Mouse (Mus musculus) kidney, embryonic 16.5 days (tissue): ENCODE data around the gene Slmap. TPM values are rescaled to one million over a fixed set of nuclear protein-coding genes. Genes with fewer than 3 reads are reported as not detected.
"Not testable (repeated sequence)": the region's sequence is repeated elsewhere in the genome, so short reads cannot be mapped to it uniquely, and the experiment has no call there.

Source experiments
- ATAC-seq: fragments of 200-750 bp; cut with Nextera tagmentation; 2 replicates; pipeline ENCODE4 v1.8.0; 2017; ENCODE audit warnings: moderate TSS enrichment; ENCODE audit not compliant: low FRiP score, low TSS enrichment
- H3K27ac ChIP-seq: fragments of 300-500 bp; sonication (generic); 2 replicates; pipeline ENCODE4 v1.5.1; 2014; ENCODE audit warnings: low read length
- H3K27me3 ChIP-seq: fragments of 300-500 bp; sonication (generic); 2 replicates; pipeline ENCODE4 v1.6.1; 2014; ENCODE audit warnings: low read length, control low read depth, mixed read lengths; ENCODE audit not compliant: insufficient read depth
- H3K36me3 ChIP-seq: fragments of 300-500 bp; sonication (generic); 2 replicates; pipeline ENCODE4 v1.6.1; 2014; ENCODE audit warnings: low read length, control low read depth, mixed read lengths; ENCODE audit not compliant: insufficient read depth
- H3K4me1 ChIP-seq: fragments of 300-500 bp; sonication (generic); 2 replicates; pipeline ENCODE4 v1.6.1; 2014; ENCODE audit warnings: low read length, control low read depth, mixed read lengths; ENCODE audit not compliant: insufficient read depth
- H3K4me2 ChIP-seq: fragments of 300-500 bp; sonication (generic); replicated peaks from 2 replicates; pipeline ENCODE4 v1.6.1; 2014; ENCODE audit warnings: low read depth, low read length
- H3K4me3 ChIP-seq: fragments of 300-500 bp; sonication (generic); 2 replicates; pipeline ENCODE4 v1.5.1; 2014; ENCODE audit warnings: mild to moderate bottlenecking, low read length
- H3K9ac ChIP-seq: fragments of 300-500 bp; sonication (generic); replicated peaks from 2 replicates; pipeline ENCODE4 v1.6.1; 2014; ENCODE audit warnings: low read length
- H3K9me3 ChIP-seq: fragments of 300-500 bp; sonication (generic); 2 replicates; pipeline ENCODE4 v1.6.1; 2016; ENCODE audit warnings: low read length, control low read depth
- WGBS: fragments of 180-500 bp; shearing (Covaris S2); extraction: QIAGEN DNeasy Blood & Tissue Kit; methylation state at CpG from one replicate; pipeline ENCODE4 v1.1.7; 2014; 5-methylcytosine and 5-hydroxymethylcytosine counted together
- polyA plus RNA-seq: library from polyadenylated mRNA; unstranded; fragments of >200 nt; fragmentation: Nextera tagmentation; extraction: Ambion mirVana; gene quantifications from 2 replicates; pipeline ENCODE4 v1.2.1, GENCODE M21; 2015

The Slmap gene
- polyA plus RNA-seq: 18.0 and 18.4 TPM in 2 replicates

DNA sequence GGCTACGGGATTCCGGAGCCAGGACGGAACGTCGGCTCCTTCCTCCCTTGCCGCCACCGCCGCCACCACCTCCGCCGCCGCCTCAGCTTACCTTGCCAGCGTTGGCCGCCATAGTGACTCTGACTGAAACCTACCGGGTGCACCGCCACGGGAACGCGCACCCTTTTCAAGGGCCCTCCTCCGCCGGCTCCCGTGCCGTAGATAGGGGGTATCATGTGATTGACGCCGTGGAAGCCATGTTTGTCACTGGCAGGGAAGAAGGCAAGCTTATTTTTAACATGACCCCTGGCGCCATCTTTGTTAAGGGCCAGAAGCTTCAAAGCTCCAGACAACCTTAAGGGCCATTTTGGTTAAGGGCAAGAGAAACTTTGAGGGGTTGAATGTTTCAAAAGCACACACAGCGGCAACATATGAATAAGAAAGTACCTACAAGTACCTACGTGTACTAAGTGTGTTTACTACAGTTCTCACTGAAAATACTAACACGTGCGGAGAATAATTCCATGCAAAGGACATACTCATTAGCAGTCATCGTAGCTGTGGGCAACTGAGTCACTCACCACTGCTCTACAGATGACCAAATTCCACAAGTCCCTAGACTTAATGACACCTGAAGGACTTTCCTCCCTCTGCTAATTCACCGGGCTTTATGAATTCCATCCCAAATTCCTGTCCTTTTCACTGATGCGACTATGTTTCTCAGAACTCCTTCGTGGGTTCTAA lies at the start of gene Slmap:
TSS of gene Slmap (minus strand) at position 175 of the 723 bp plus-strand sequence.
- peak within 1 kb of the TSS; percentile 88 for H3K27ac ChIP-seq
- ATAC-seq: peak; percentile 96
- H3K4me3 ChIP-seq: peak within 1 kb of the TSS; percentile 94
- H3K4me2 ChIP-seq: peak within 1 kb of the TSS; percentile 81
- 12% methylated on average over 33 of the region's 33 CpGs for WGBS
- 0 out of 2 replicates have a peak, but pooled peaks cover 2% of the 10 kb centered on the region for H3K36me3 ChIP-seq
- no peaks in the 10 kb centered on the region for H3K27me3 ChIP-seq
- no peaks in the 10 kb centered on the region for H3K9me3 ChIP-seq
- H3K4me1 ChIP-seq: peaks cover 27% of the 10 kb centered on the region
- H3K9ac ChIP-seq: peak within 1 kb of the TSS; percentile 94

DNA sequence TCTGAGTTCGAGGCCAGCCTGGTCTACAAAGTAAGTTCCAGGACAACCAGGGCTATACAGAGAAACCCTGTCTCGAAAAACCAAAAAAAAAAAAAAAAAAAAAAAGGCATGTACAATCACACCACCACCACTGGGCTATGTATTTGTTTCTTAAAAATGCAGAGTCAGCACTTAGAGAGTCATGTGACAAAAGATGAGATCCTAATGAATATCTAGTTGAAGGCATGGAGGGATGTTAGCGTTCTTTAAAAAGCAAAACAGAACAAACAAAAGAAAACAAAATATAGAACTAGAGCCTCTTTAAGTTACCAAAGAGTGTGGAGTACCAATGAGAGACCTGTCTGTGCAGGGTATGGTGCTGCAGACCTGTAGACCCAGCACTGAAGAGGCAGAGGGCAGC lies 48.9 kb upstream of the Slmap start:
- H3K4me1 ChIP-seq: peaks cover 15% of the 10 kb centered on the region
- H3K27ac ChIP-seq: no peak overlapping the region
- ATAC-seq: no peak
- H3K4me3 ChIP-seq: no peak overlapping the region
- peaks cover 6% of the 10 kb centered on the region for H3K36me3 ChIP-seq
- H3K9ac ChIP-seq: no peak overlapping the region
- H3K27me3 ChIP-seq: no peaks in the 10 kb centered on the region
- no peak overlapping the region for H3K4me2 ChIP-seq
- 88% methylated on average over 3 of the region's 3 CpGs for WGBS
- no peaks in the 10 kb centered on the region for H3K9me3 ChIP-seq

DNA sequence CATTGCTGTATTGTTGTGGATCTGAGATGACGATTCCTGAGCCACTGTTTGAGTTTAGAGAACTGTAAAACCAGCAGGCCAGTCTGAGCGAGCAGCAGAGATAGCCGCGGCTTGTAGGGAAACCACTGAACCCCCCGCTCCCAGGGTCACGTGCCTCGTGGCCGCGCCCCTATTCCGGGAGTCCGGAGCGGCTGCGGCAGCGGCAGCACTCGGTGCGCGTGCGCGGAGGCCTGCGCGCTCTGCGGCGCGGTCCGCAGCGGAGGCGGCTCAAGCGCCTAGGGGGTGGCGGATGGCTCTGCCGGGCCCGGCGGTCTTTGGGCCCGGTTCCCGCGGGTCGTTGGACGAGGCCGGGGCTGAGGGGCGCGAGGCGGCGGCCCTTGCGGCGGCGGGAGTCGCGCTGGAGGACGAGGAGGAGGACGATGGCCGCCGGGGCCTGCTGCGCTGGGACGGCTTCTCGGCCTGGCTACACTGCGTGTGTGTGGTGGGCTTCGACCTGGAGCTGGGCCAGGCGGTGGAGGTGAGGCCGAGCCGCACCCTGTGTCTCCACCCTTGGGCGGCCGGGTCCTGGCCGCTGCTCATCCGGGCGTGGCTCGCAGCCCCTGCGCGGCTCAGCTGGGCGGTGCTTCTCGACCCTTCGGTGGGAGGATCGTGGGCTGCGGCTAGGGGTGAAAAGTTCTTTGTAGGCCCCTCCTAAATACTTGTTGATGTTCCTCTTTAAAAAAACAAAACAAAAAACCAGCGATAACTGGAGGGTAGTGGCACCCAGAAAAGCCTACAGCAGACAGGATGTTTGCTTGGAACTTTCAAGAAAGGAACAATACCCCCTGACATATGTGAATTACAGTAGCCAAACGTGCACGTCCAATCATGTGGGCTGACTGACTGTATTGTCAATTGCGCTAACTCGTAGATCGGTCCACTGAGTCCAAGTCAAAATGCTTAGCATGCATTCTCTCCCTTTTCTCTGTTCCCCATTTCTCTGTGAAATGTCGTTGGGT lies 44.9 kb upstream of the Slmap start:
- ATAC-seq: peak; percentile 95
- Histone ChIP-seq H3K36me3 (peaks cover 6% of the 10 kb centered on the region), H3K4me1 (peaks cover 8% of the 10 kb centered on the region; the same call in 1 of the 2 replicates), H3K4me2 (peak overlapping the region; percentile 80), H3K4me3 (peak overlapping the region; percentile 95), H3K27me3 (no peaks in the 10 kb centered on the region), H3K9ac (peak overlapping the region; percentile 100), H3K27ac (peak overlapping the region; percentile 99), H3K9me3 (no peaks in the 10 kb centered on the region)
- under 1% methylated on average over 78 of the region's 79 CpGs for WGBS

DNA sequence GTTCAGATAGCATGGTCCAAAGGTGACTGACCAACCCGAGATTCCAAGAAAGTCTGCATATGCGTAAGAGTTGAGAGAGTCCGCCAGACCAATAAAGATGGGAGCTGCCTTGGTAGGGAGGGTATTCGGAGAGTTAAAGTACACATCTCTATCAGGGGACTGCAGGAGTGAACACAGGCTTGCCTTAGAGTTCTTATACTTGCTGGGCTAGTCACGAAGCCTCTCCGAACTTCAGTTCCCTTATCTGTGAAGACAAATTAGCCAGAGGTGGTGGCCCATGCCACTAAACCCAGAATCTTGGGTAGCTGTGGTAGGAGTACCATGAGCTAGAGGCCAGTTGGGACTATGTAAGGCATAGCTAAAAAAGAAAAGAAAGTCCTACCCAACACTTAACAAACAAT lies 44.1 kb upstream of the Slmap start:
- WGBS: 72% methylated on average over 6 of the region's 6 CpGs
- H3K9me3 ChIP-seq: no peaks in the 10 kb centered on the region
- peaks cover 8% of the 10 kb centered on the region; the same call in 1 of the 2 replicates for H3K4me1 ChIP-seq
- no peak overlapping the region for H3K27ac ChIP-seq
- H3K9ac ChIP-seq: no peak overlapping the region
- H3K36me3 ChIP-seq: peaks cover 6% of the 10 kb centered on the region
- H3K4me2 ChIP-seq: peak overlapping the region; percentile 80
- peak; percentile 39; the same call in 1 of the 2 replicates for ATAC-seq
- H3K27me3 ChIP-seq: no peaks in the 10 kb centered on the region
- H3K4me3 ChIP-seq: no peak overlapping the region

DNA sequence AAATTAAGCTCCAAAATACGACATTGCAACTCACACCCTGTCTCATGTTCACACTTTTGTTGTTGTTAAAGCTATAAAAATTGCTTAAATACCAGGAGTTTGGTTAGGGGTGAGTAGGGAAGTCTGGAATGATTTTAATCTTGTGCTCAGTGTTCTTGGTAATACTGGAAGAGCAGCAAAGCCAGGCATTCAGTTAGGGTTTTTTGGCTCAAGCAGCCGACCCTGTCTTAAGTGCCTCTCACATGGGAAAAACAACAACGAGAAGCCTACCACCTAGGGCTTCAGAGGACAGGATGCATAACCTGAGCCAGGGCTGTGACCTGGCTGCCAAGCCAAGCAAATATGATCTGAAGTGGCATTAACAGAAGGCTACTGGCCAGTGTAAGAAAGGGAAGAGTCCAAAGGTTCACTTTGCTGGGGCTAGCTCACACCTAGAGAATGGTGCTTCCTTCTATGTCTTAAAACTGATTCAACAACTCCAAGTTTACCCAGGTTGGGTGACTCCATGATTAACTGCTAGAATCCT lies 41.6 kb upstream of the Slmap start:
- no peaks in the 10 kb centered on the region for H3K9me3 ChIP-seq
- no peaks in the 10 kb centered on the region for H3K27me3 ChIP-seq
- H3K9ac ChIP-seq: no peak overlapping the region
- no peak overlapping the region for H3K27ac ChIP-seq
- WGBS: 56% methylated on average over 3 of the region's 3 CpGs
- peaks cover 8% of the 10 kb centered on the region; the same call in 1 of the 2 replicates for H3K4me1 ChIP-seq
- no peak overlapping the region for H3K4me2 ChIP-seq
- no peaks in the 10 kb centered on the region for H3K36me3 ChIP-seq
- H3K4me3 ChIP-seq: no peak overlapping the region
- ATAC-seq: no peak

DNA sequence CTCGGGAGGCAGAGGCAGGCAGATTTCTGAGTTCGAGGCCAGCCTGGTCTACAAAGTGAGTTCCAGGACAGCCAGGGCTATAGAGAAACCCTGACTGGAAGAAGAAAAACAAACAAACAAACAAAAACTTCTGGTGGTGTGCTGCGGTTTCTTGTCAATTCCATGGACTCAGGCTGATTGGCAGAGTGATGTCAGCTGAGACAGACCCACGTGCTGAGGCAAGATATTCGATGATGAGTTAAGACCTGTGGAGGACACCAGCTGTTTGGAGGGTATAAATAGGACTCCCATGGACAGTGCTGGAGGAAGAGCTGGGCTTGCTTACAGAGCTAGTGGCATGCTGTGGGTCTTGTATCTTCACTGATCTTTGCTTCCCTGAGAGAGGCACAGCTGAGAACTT lies 38.8 kb upstream of the Slmap start, which contains the start of gene Dennd6a:
TSS of gene Dennd6a (plus strand) at position 301 of the 400 bp plus-strand sequence.
- not testable (repeated sequence) for H3K9me3 ChIP-seq, ATAC-seq, H3K4me3 ChIP-seq, H3K9ac ChIP-seq, H3K27ac ChIP-seq, H3K4me2 ChIP-seq, H3K27me3 ChIP-seq, H3K4me1 ChIP-seq, H3K36me3 ChIP-seq
- 88% methylated on average over 5 of the region's 5 CpGs for WGBS

DNA sequence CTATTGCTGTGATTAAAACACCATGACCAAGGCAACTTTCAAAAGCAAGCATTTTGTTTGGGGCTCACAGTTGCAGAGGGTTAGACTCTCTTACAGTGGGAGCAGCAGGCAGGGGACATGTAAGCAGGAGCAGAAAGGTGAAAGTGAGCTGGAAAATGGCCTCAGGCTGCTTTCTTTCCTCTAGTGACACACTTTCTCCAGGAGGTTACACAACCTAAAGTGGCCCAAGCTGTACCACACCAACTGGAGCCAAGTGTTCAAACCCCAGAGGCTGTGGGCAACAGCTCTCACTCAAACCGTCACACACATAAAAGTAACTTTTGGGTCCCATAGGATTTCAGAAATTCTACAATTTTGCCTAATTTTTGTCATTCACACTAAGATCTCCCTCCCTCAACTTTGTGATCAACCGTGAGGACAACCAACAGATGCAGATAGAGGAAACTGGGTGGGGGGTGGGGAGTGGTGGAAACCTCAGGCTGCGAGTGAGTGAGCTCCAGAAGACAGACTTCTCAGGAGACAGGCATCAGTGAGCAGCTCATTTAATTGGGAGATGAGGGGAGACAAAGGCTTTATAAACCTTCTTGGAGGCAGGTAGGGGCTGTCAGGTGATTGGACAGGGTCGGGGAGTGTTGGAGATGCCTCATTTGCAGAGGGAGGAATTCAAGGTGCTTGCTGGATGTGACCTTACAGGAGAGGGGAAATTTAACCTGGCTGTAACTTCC lies 37.4 kb upstream of the Slmap start:
- Histone ChIP-seq H3K27me3 (no peaks in the 10 kb centered on the region), H3K9ac (no peak overlapping the region), H3K4me2 (no peak overlapping the region), H3K36me3 (no peaks in the 10 kb centered on the region), H3K27ac (no peak overlapping the region), H3K4me3 (no peak overlapping the region), H3K4me1 (no peaks in the 10 kb centered on the region), H3K9me3 (no peaks in the 10 kb centered on the region)
- 48% methylated on average over 4 of the region's 4 CpGs for WGBS
- no peak for ATAC-seq

DNA sequence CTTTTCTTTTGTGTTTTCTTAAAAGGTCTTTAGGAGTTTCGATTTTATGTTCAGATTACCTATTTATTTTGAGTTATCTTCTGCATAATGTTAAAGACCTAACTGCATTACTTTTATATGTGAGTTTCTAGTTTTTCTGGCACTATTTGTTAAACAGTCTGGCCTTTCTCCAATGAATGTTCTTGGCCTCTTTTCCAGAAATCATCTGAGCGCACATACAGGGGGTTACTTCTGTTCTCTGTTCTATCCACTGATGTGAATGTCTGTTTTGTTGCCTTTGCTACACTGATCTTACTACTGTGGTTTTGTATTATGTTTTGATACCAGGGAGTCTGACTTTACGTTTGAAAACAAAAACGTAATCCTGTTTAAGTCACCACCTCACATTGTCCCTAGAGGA lies 35.1 kb upstream of the Slmap start:
- Histone ChIP-seq H3K4me2 (no peak overlapping the region), H3K4me1 (no peaks in the 10 kb centered on the region), H3K9ac (no peak overlapping the region), H3K27me3 (no peaks in the 10 kb centered on the region), H3K9me3 (no peaks in the 10 kb centered on the region), H3K36me3 (no peaks in the 10 kb centered on the region), H3K4me3 (no peak overlapping the region), H3K27ac (no peak overlapping the region)
- WGBS: 78% methylated on average over 4 of the region's 4 CpGs
- no peak for ATAC-seq

DNA sequence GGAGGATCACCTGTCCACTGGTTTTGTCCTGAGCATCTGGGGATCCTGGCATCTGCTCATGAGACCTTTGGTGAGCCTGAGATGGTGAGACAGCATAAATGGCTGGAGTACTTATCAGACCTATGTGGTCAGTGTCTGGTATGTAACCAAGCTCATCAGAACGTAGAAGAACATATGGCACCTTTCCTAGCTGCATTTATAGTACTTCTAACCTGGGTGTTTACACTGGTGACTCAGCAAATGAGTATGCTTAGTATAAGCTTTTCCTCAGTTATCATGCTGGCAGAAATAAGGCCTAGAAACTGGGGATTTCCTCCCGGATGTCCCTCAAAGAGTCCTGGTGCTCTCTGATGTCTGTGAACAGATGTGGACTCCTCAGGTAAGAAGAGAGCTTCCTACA lies 27.5 kb upstream of the Slmap start:
- Histone ChIP-seq H3K36me3 (no peaks in the 10 kb centered on the region), H3K4me2 (no peak overlapping the region), H3K9ac (no peak overlapping the region), H3K9me3 (no peaks in the 10 kb centered on the region; the same call in 1 of the 2 replicates), H3K27me3 (no peaks in the 10 kb centered on the region), H3K4me1 (peaks cover 4% of the 10 kb centered on the region; the same call in 1 of the 2 replicates), H3K27ac (no peak overlapping the region), H3K4me3 (no peak overlapping the region)
- no peak for ATAC-seq
- 86% methylated on average over 2 of the region's 2 CpGs for WGBS
